Mouse (Mus musculus) liver, adult 2 months (tissue): ENCODE measurements at regions not wholly inside any gene's neighbourhood (a gene's known extent, or its start where the extent isn't known, plus 50 kb on each side); places are given as distances from the start of the nearest gene placed in this dataset.

Experiments used
- DNase-seq: peaks from one replicate; pipeline ENCODE4 v3.0.0-alpha.2; 2011; ENCODE audit warnings: low read depth, low spot score; ENCODE audit errors: extremely low read depth
- H3K27ac ChIP-seq: fragments of 200-500 bp; replicated peaks from 2 replicates; pipeline ENCODE4 v1.5.1; 2012; ENCODE audit warnings: low read depth, mild to moderate bottlenecking, control low read depth, inconsistent platforms, low read length; ENCODE audit not compliant: insufficient read depth
- H3K27me3 ChIP-seq: fragments of 200-500 bp; 2 replicates; pipeline ENCODE4 v1.6.1; 2012; ENCODE audit warnings: mild to moderate bottlenecking, moderate library complexity, low read length, inconsistent platforms; ENCODE audit not compliant: control insufficient read depth, insufficient read depth
- H3K36me3 ChIP-seq: fragments of 200-500 bp; 2 replicates; pipeline ENCODE4 v1.6.1; 2012; ENCODE audit warnings: low read length, inconsistent platforms; ENCODE audit not compliant: control insufficient read depth, insufficient read depth
- H3K4me1 ChIP-seq: fragments of 200-500 bp; 2 replicates; pipeline ENCODE4 v1.6.1; 2011; ENCODE audit warnings: low read length; ENCODE audit not compliant: control insufficient read depth, insufficient read depth
- H3K4me3 ChIP-seq: fragments of 200-500 bp; 2 replicates; pipeline ENCODE4 v1.5.1; 2011; ENCODE audit warnings: low read depth, mild to moderate bottlenecking, control low read depth, low read length, moderate library complexity; ENCODE audit not compliant: insufficient read depth
- H3K79me2 ChIP-seq: fragments of 200-500 bp; 2 replicates; pipeline ENCODE4 v1.6.1; 2012; ENCODE audit warnings: inconsistent platforms, mild to moderate bottlenecking, low read length, moderate library complexity; ENCODE audit not compliant: control insufficient read depth, insufficient read depth
- H3K9ac ChIP-seq: fragments of 200-500 bp; 2 replicates; pipeline ENCODE4 v1.6.1; 2012; ENCODE audit warnings: low read depth, mild to moderate bottlenecking, control low read depth, inconsistent platforms, low read length
- CTCF ChIP-seq: fragments of 200-500 bp; IDR thresholded peaks from 2 replicates; pipeline ENCODE4 v1.5.1; 2011; ENCODE audit warnings: low read depth, low read length, control low read depth
- POLR2A ChIP-seq: fragments of 200-500 bp; IDR thresholded peaks from 2 replicates; pipeline ENCODE4 v1.6.1; 2011; ENCODE audit warnings: low read length, control low read depth; ENCODE audit not compliant: insufficient read depth; ENCODE audit errors: extremely low read depth
- WGBS: fragments of 180-500 bp; shearing (Covaris S2); methylation state at CpG from one replicate; pipeline ENCODE4 v1.1.7; 2018; 5-methylcytosine and 5-hydroxymethylcytosine counted together

DNA sequence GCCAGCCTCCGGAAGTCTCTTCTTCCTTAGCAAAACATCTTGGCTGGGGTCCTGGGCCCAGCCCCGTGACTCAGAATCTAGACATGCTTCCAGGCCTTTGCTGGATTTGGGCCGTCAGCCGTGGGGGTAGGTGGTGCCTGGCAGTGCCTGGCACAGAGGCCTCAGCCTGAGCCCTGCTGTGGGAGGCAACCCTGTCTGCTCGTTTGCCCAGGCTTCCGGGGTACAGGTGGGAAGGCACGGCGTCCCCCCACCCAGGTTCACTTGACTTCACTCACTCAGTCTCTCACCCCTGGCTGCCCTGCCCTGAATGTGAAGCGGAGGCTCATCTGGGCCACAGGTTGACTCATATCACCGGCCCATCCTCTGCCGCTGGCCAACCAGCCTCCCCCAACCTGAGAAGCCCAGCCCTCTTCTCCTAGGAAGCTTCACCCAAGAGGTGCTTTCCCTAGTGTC, 99.9 kb upstream of the Tmem189 start:
- Histone ChIP-seq H3K79me2 (no peaks in the 10 kb centered on the region), H3K27ac (no peak overlapping the region), H3K9ac (no peak overlapping the region), H3K4me1 (no peaks in the 10 kb centered on the region), H3K4me3 (no peak overlapping the region), H3K36me3 (no peaks in the 10 kb centered on the region), H3K27me3 (no peaks in the 10 kb centered on the region)
- TF ChIP-seq CTCF (no peak), POLR2A (no peak)
- WGBS = 84% methylated on average over 11 of the region's 11 CpGs
- DNase-seq = no peak

- no peaks in the 10 kb centered on the region for H3K36me3 ChIP-seq
- H3K79me2 ChIP-seq = no peaks in the 10 kb centered on the region
- DNase-seq = no peak
- H3K4me1 ChIP-seq = peaks cover 8% of the 10 kb centered on the region
- no peaks in the 10 kb centered on the region for H3K27me3 ChIP-seq
- WGBS = 95% methylated on average over 5 of the region's 5 CpGs
- no peak overlapping the region for H3K27ac ChIP-seq
- no peak overlapping the region for H3K9ac ChIP-seq
- no peak for TF ChIP-seq POLR2A
- TF ChIP-seq CTCF = no peak
- H3K4me3 ChIP-seq = no peak overlapping the region
Measured at GRCm38 (mm10) chr2:167786951-167787350, 97.3 kb upstream of the Tmem189 start.

GRCm38 (mm10) chr2:167784353-167784752, 94.7 kb upstream of the Tmem189 start:
- Histone ChIP-seq H3K27ac (no peak overlapping the region), H3K27me3 (no peaks in the 10 kb centered on the region), H3K36me3 (no peaks in the 10 kb centered on the region), H3K4me3 (no peak overlapping the region), H3K4me1 (peaks cover 16% of the 10 kb centered on the region), H3K79me2 (no peaks in the 10 kb centered on the region), H3K9ac (no peak overlapping the region)
- TF ChIP-seq POLR2A (no peak), CTCF (no peak)
- no peak for DNase-seq
- 90% methylated on average over 13 of the region's 13 CpGs for WGBS

GRCm38 (mm10) chr2:167783374-167783773, 93.8 kb upstream of the Tmem189 start:
- Histone ChIP-seq H3K27ac (no peak overlapping the region), H3K36me3 (no peaks in the 10 kb centered on the region), H3K79me2 (no peaks in the 10 kb centered on the region), H3K27me3 (no peaks in the 10 kb centered on the region), H3K4me1 (peaks cover 21% of the 10 kb centered on the region), H3K9ac (no peak overlapping the region), H3K4me3 (no peak overlapping the region)
- DNase-seq = peak; percentile 66
- 16% methylated on average over 3 of the region's 3 CpGs for WGBS
- TF ChIP-seq POLR2A (no peak), CTCF (no peak)

DNA sequence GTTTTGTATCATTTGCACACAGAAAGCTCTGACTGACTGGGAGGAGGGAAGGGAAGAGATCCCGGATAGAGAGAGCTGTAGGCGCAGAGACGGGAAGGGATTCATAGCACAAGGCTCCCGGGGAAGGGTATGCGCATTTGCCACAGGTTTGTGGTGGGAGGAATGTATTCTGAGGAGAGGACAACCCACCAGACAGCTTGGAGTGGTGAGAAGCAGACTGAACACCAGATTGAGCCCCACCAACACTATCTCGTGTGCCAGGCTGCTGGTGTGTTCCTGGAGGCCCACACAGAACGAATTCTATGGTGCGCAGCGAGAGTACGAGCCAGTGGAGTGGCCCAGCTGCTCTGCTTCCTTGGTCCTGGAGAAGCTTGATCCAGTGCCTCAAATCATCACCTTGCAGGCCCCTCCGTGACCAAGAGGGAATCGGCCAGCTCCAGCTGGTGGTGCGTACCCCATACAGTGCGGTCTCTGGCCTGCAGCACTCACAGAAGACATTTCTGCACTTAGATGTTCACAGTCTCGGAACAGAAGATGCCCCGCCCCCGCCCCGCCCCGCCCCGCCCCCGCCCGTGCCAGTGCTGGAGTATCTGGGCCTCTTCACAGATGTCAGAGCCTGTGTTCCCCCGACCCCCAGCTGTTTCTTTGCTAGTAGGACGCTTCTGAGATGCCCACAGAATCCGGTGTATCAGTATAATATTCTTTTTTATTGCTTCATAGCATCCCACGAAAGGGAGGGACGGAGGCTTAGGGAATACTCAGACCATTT, 92.8 kb upstream of the Tmem189 start:
- Histone ChIP-seq H3K9ac (no peak overlapping the region), H3K27ac (no peak overlapping the region), H3K4me3 (no peak overlapping the region), H3K36me3 (no peaks in the 10 kb centered on the region), H3K27me3 (no peaks in the 10 kb centered on the region), H3K79me2 (no peaks in the 10 kb centered on the region), H3K4me1 (peaks cover 28% of the 10 kb centered on the region)
- TF ChIP-seq POLR2A (no peak), CTCF (no peak)
- WGBS = 73% methylated on average over 26 of the region's 27 CpGs
- DNase-seq = no peak

GRCm38 (mm10) chr2:167781496-167781895, 91.9 kb upstream of the Tmem189 start:
- Histone ChIP-seq H3K4me3 (no peak overlapping the region), H3K27me3 (no peaks in the 10 kb centered on the region), H3K36me3 (no peaks in the 10 kb centered on the region), H3K4me1 (peaks cover 33% of the 10 kb centered on the region), H3K79me2 (no peaks in the 10 kb centered on the region), H3K9ac (peak overlapping the region; percentile 16; the same call in 1 of the 2 replicates), H3K27ac (peak overlapping the region; percentile 47)
- no peak for TF ChIP-seq CTCF
- no peak for TF ChIP-seq POLR2A
- WGBS = 7% methylated on average over 13 of the region's 13 CpGs
- DNase-seq = peak; percentile 84
